ENCODE assay signal across 9 mouse cellular contexts in genomic region chr8:25353405-25353804, GRCm38 (mm10).
DNase-seq lines count a peak whose midpoint lies in the region; ATAC-seq and TF ChIP-seq lines count a peak whose summit lies in the region.
"Had no signal": no experiment of that assay in that cellular context is flagged by ENCODE, and none has a peak within 500 bp of the region (broad histone marks: within the 10 kb centered on the region; RNA-seq: fewer than 3 reads in every experiment).

No protein-coding gene starts in this region.

- H3K36me3 ChIP-seq in intestine, embryonic 15.5 days, result no peaks in the 10 kb centered on the region
- no peaks in the 10 kb centered on the region for H3K36me3 ChIP-seq in intestine, postnatal 0 days (ENCODE audit: control insufficient read depth, insufficient read depth)
- no peaks in the 10 kb centered on the region for H3K36me3 ChIP-seq in embryonic facial prominence, embryonic 10.5 days (replicated peaks)
- no peaks in the 10 kb centered on the region for H3K36me3 ChIP-seq in forebrain, postnatal 0 days (ENCODE audit: insufficient read depth)
- H3K36me3 ChIP-seq in midbrain, embryonic 15.5 days (replicated peaks), result no peaks in the 10 kb centered on the region

- WGBS in intestine, embryonic 15.5 days, result 56% methylated on average over 7 of the region's 7 CpGs
- 57% methylated on average over 7 of the region's 7 CpGs for WGBS in intestine, postnatal 0 days
- 41% methylated on average over 7 of the region's 7 CpGs for WGBS in embryonic facial prominence, embryonic 10.5 days
- 56% methylated on average over 7 of the region's 7 CpGs for WGBS in forebrain, postnatal 0 days
- WGBS in midbrain, embryonic 15.5 days, result 47% methylated on average over 7 of the region's 7 CpGs

- no peak for ATAC-seq in intestine, embryonic 15.5 days
- no peak for ATAC-seq in intestine, postnatal 0 days
- no peak for ATAC-seq in forebrain, postnatal 0 days
- no peak for ATAC-seq in midbrain, embryonic 15.5 days (replicated peaks)

- peak overlapping the region; percentile 1; the same call in 1 of the 2 replicates for H3K4me3 ChIP-seq in intestine, embryonic 15.5 days (replicated peaks)
- no peak overlapping the region for H3K4me3 ChIP-seq in intestine, postnatal 0 days (ENCODE audit: low read depth, low read length)
- peak overlapping the region; percentile 45; the same call in 1 of the 2 replicates for H3K4me3 ChIP-seq in embryonic facial prominence, embryonic 10.5 days
- H3K4me3 ChIP-seq in forebrain, postnatal 0 days (ENCODE audit: low read depth, low read length), result no peak overlapping the region
- no peak overlapping the region for H3K4me3 ChIP-seq in midbrain, embryonic 15.5 days

- H3K4me2 ChIP-seq in intestine, embryonic 15.5 days (replicated peaks), result peak overlapping the region; percentile 51; the same call in 1 of the 2 replicates
- H3K4me2 ChIP-seq in intestine, postnatal 0 days (replicated peaks; ENCODE audit: low read depth), result no peak overlapping the region
- H3K4me2 ChIP-seq in forebrain, postnatal 0 days (ENCODE audit: low read depth), result peak overlapping the region; percentile 31; the same call in 1 of the 2 replicates
- H3K4me2 ChIP-seq in midbrain, embryonic 15.5 days, result peak overlapping the region; percentile 45

- no peak for TF ChIP-seq CTCF in intestine, postnatal 0 days (IDR thresholded peaks at IDR 0.05; ENCODE audit: low read depth)
- no peak for TF ChIP-seq CTCF in forebrain, postnatal 0 days (IDR thresholded peaks at IDR 0.05; ENCODE audit: low read depth)

- H3K9ac ChIP-seq in intestine, embryonic 15.5 days, result no peak overlapping the region; the same call in 1 of the 2 replicates
- H3K9ac ChIP-seq in intestine, postnatal 0 days (ENCODE audit: low read depth, low read length), result no peak overlapping the region
- H3K9ac ChIP-seq in forebrain, postnatal 0 days, result 0 out of 2 replicates have a peak overlapping the region, but pooled peaks have one; percentile 22
- 0 out of 2 replicates have a peak overlapping the region, but pooled peaks have one; percentile 3 for H3K9ac ChIP-seq in midbrain, embryonic 15.5 days
- H3K9ac ChIP-seq: liver, embryonic 14.5 days had no signal

- H3K9me3 ChIP-seq in intestine, embryonic 15.5 days, result no peaks in the 10 kb centered on the region
- no peaks in the 10 kb centered on the region for H3K9me3 ChIP-seq in intestine, postnatal 0 days (ENCODE audit: control insufficient read depth)
- no peaks in the 10 kb centered on the region for H3K9me3 ChIP-seq in embryonic facial prominence, embryonic 10.5 days
- 0 out of 2 replicates have a peak, but pooled peaks cover 4% of the 10 kb centered on the region for H3K9me3 ChIP-seq in forebrain, postnatal 0 days (ENCODE audit: low read length)
- H3K9me3 ChIP-seq in midbrain, embryonic 15.5 days, result no peaks in the 10 kb centered on the region

- H3K27ac ChIP-seq in intestine, embryonic 15.5 days, result no peak overlapping the region
- H3K27ac ChIP-seq in intestine, postnatal 0 days (ENCODE audit: low read depth, low read length), result no peak overlapping the region
- peak overlapping the region; percentile 76; the same call in 1 of the 2 replicates for H3K27ac ChIP-seq in embryonic facial prominence, embryonic 10.5 days (replicated peaks)
- H3K27ac ChIP-seq in forebrain, postnatal 0 days (ENCODE audit: low read depth, low read length), result no peak overlapping the region
- H3K27ac ChIP-seq in midbrain, embryonic 15.5 days, result no peak overlapping the region
- H3K27ac ChIP-seq: liver, embryonic 14.5 days had no signal

- intact Hi-C loops in left cerebral cortex, postnatal 10 days (cut with DNase I), result no loop called here

- no peak for DNase-seq in embryonic facial prominence, embryonic 10.5 days (ENCODE audit: low spot score)
- no peak for DNase-seq in forebrain, postnatal 0 days
- no peak for DNase-seq in left cerebral cortex, postnatal 10 days (ENCODE audit: extremely low spot score in 1 of 2, low spot score in 2 of 2)
- no peak for DNase-seq in lung, postnatal 14 days
- no peak for DNase-seq in gastrocnemius, postnatal 25 days

- H3K27me3 ChIP-seq in intestine, embryonic 15.5 days (replicated peaks), result no peaks in the 10 kb centered on the region; the same call in 1 of the 2 replicates
- H3K27me3 ChIP-seq in intestine, postnatal 0 days (replicated peaks; ENCODE audit: control insufficient read depth, insufficient read depth, low read length), result no peaks in the 10 kb centered on the region; the same call in 1 of the 2 replicates
- H3K27me3 ChIP-seq in embryonic facial prominence, embryonic 10.5 days (replicated peaks; ENCODE audit: low read depth, poor library complexity, severe bottlenecking), result peaks cover 47% of the 10 kb centered on the region
- H3K27me3 ChIP-seq in forebrain, postnatal 0 days (ENCODE audit: insufficient read depth, low read length), result no peaks in the 10 kb centered on the region
- H3K27me3 ChIP-seq in midbrain, embryonic 15.5 days (replicated peaks), result peaks cover 2% of the 10 kb centered on the region

- no peaks in the 10 kb centered on the region; the same call in 1 of the 2 replicates for H3K4me1 ChIP-seq in intestine, embryonic 15.5 days (replicated peaks)
- H3K4me1 ChIP-seq in intestine, postnatal 0 days (replicated peaks; ENCODE audit: control insufficient read depth, insufficient read depth, low read length), result no peaks in the 10 kb centered on the region
- H3K4me1 ChIP-seq in embryonic facial prominence, embryonic 10.5 days, result peaks cover 15% of the 10 kb centered on the region
- H3K4me1 ChIP-seq in forebrain, postnatal 0 days (ENCODE audit: insufficient read depth), result peaks cover 6% of the 10 kb centered on the region; the same call in 1 of the 2 replicates
- H3K4me1 ChIP-seq in midbrain, embryonic 15.5 days, result peaks cover 12% of the 10 kb centered on the region

Comparison
In these comparisons a context has a peak if more than half of its experiments do, and no peak if none do; other contexts are left out.
1. H3K4me3 ChIP-seq: peak in intestine, embryonic 15.5 days (single experiment) and embryonic facial prominence, embryonic 10.5 days (single experiment); none in intestine, postnatal 0 days (single experiment), forebrain, postnatal 0 days (single experiment) and midbrain, embryonic 15.5 days (single experiment).
2. H3K9ac ChIP-seq: peak in forebrain, postnatal 0 days (single experiment) and midbrain, embryonic 15.5 days (single experiment); none in intestine, embryonic 15.5 days (single experiment) and intestine, postnatal 0 days (single experiment).